Mouse (Mus musculus) lung, embryonic 15.5 days (tissue): Measurements from ENCODE around the gene Slain2. TPM values are rescaled to one million over a fixed set of nuclear protein-coding genes. Genes with fewer than 3 reads are reported as not detected.

ENCODE experiments used
- ATAC-seq: fragments of 200-750 bp; cut with Nextera tagmentation; 2 replicates; pipeline ENCODE4 v1.8.0; 2017; ENCODE audit warnings: moderate number of reproducible peaks, borderline replicate concordance; ENCODE audit not compliant: low FRiP score, low TSS enrichment; ENCODE audit errors: extremely low read depth
- H3K27ac ChIP-seq: fragments of 300-500 bp; sonication (generic); 2 replicates; pipeline ENCODE4 v1.5.1; 2015; ENCODE audit warnings: moderate library complexity, mild to moderate bottlenecking, inconsistent platforms
- H3K27me3 ChIP-seq: fragments of 300-500 bp; sonication (generic); 2 replicates; pipeline ENCODE4 v1.6.1; 2015; ENCODE audit warnings: inconsistent platforms
- H3K36me3 ChIP-seq: fragments of 300-500 bp; sonication (generic); 2 replicates; pipeline ENCODE4 v1.6.1; 2015; ENCODE audit warnings: inconsistent platforms
- H3K4me1 ChIP-seq: fragments of 300-500 bp; sonication (generic); 2 replicates; pipeline ENCODE4 v1.6.1; 2015; ENCODE audit warnings: inconsistent platforms
- H3K4me2 ChIP-seq: fragments of 300-500 bp; sonication (generic); 2 replicates; pipeline ENCODE4 v1.6.1; 2015; ENCODE audit warnings: inconsistent platforms, mild to moderate bottlenecking, moderate library complexity
- H3K4me3 ChIP-seq: fragments of 300-500 bp; sonication (generic); 2 replicates; pipeline ENCODE4 v1.5.1; 2015; ENCODE audit warnings: mild to moderate bottlenecking, inconsistent platforms
- H3K9ac ChIP-seq: fragments of 300-500 bp; sonication (generic); 2 replicates; pipeline ENCODE4 v1.6.1; 2015; ENCODE audit warnings: inconsistent platforms
- H3K9me3 ChIP-seq: fragments of 300-500 bp; sonication (generic); 2 replicates; pipeline ENCODE4 v1.6.1; 2016; ENCODE audit warnings: inconsistent platforms
- WGBS: fragments of 180-500 bp; shearing (Covaris S2); methylation state at CpG from one replicate; pipeline ENCODE4 v1.1.7; 2015; 5-methylcytosine and 5-hydroxymethylcytosine counted together
- polyA plus RNA-seq: library from polyadenylated mRNA; unstranded; fragments of >200 nt; fragmentation: Nextera tagmentation; extraction: Ambion mirVana; gene quantifications from 2 replicates; pipeline ENCODE4 v1.2.1, GENCODE M21; 2015

Gene Slain2
- polyA plus RNA-seq, 1 experiment from 2014 or later: 15.8 TPM

DNA sequence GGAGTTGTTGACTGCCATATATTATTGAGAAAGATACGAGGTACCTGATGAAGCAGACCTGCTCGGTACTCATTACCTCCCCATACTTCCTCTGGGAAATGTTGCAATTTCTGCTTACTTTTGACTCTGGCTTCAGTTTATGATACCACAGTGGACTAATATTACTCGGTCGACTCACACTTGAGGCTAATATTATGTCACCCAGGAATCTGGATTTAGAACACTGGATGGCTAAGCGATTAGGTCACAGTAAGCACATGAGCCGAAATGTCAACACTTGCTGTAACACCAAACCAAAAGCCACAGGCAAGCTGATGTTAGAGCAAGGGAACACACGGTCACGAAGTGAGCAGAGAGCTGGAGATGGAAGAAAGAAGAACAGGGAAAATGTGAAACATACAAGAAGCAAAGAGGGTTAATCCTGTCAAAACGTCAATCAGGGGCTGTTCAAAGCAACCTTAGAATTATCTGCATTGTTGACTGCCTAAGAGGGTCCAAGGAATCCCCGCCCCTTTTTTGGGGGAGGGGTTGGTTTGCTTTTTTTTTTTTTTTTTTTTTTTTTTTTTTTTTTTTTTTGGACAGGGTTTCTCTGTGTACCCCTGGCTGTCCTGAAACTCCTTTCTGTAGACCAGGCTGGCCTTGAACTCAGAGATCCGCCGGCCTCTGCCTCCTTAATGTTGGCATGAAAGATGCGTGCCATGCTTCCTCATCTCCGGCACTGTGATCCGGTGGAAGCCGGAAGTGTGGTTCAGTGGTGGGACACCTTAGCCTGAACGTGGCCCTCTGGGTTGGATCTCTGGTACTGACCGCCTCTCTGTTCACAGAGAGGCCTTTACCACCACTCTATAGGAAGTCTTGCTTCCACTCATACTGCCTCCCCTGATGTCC, 9.0 kb upstream of the Slain2 start:
- no peaks in the 10 kb centered on the region for H3K9me3 ChIP-seq
- no peak overlapping the region for H3K27ac ChIP-seq
- ATAC-seq: no peak; the same call in 1 of the 2 replicates
- H3K9ac ChIP-seq: no peak overlapping the region
- peaks cover 12% of the 10 kb centered on the region; the same call in 1 of the 2 replicates for H3K4me1 ChIP-seq
- no peaks in the 10 kb centered on the region for H3K36me3 ChIP-seq
- H3K27me3 ChIP-seq: no peaks in the 10 kb centered on the region
- no peak overlapping the region for H3K4me3 ChIP-seq
- H3K4me2 ChIP-seq: no peak overlapping the region
- 61% methylated on average over 18 of the region's 18 CpGs for WGBS

DNA sequence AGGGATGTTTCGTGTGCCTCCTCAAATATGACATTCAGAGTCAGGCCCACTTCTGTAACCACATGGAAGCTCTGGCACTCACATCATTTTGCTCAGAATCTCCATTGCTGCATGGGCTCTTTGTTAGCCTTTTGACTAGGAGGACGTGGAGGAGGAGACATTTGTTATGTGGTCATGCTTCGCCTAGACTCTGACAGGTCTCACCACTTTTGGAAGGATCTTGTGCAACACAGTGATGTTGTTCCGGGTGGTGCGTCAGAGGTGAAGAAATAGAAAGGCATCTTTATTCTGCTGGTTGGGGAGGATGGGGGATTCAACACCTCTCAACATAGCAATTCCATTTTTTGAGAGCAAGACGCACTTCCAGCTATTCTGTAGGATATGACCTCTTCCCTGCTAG, 6.7 kb upstream of the Slain2 start:
- Histone ChIP-seq H3K9me3 (no peaks in the 10 kb centered on the region), H3K4me2 (no peak overlapping the region), H3K27me3 (no peaks in the 10 kb centered on the region), H3K9ac (no peak overlapping the region), H3K4me1 (peaks cover 12% of the 10 kb centered on the region; the same call in 1 of the 2 replicates), H3K4me3 (no peak overlapping the region), H3K36me3 (no peaks in the 10 kb centered on the region), H3K27ac (no peak overlapping the region)
- ATAC-seq: no peak
- WGBS: 76% methylated on average over 6 of the region's 6 CpGs

DNA sequence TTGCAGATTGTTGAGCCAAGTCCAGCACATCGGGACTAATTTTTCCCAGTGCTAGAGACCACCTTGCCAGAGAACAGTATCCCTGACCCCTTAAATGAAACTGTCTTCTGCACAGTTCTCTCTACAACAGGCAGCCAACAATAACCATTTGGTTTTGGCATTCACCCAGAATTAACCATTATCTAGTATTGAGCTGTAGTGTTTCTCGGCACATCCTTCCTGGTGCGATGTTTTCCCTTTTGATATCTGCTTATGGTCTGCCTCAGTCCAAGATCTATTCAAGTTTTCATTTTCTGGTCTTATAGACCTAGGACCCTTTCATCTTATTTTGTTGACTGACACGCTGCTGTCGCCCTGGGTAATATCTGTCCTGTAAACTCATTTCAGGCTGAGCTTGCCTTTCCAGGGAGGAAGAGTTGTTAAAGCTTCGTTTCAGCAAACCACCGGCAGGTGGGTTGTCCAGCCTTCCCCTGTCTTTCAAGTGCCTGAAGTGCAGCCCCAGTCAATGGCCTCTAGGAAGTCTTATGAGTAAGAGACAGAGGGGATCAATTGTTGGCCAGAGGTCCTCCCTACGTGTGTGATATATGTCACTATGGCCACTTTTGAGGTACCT, 5.7 kb upstream of the Slain2 start:
- Histone ChIP-seq H3K27me3 (no peaks in the 10 kb centered on the region), H3K4me1 (peaks cover 13% of the 10 kb centered on the region; the same call in 1 of the 2 replicates), H3K4me2 (no peak overlapping the region), H3K9me3 (no peaks in the 10 kb centered on the region), H3K9ac (no peak overlapping the region), H3K36me3 (no peaks in the 10 kb centered on the region), H3K4me3 (no peak overlapping the region), H3K27ac (no peak overlapping the region)
- 71% methylated on average over 8 of the region's 8 CpGs for WGBS
- ATAC-seq: no peak

DNA sequence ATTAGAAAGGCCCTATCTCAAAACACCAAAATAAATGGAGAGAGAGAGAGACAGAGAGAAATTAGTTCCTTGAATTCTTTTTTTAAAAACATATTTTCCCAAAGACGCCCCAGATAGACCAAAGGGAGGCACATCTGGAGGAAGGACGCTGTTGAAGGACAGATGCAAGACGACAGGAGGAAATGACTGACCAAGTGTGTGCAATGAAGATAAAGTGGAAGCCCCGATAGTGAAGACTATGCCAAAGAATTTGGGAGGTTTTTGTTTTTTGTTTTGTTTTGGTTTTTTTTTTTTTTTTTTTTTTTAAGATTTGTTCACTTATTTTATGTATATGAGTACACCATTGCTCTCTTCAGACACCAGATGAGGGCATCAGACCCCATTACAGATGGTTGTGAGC, 4.7 kb upstream of the Slain2 start:
- ATAC-seq: no peak
- Histone ChIP-seq H3K36me3 (no peaks in the 10 kb centered on the region), H3K4me1 (peaks cover 14% of the 10 kb centered on the region; the same call in 1 of the 2 replicates), H3K9ac (no peak overlapping the region), H3K4me2 (no peak overlapping the region), H3K27me3 (no peaks in the 10 kb centered on the region), H3K4me3 (no peak overlapping the region), H3K27ac (no peak overlapping the region), H3K9me3 (no peaks in the 10 kb centered on the region)
- 63% methylated on average over 4 of the region's 4 CpGs for WGBS

DNA sequence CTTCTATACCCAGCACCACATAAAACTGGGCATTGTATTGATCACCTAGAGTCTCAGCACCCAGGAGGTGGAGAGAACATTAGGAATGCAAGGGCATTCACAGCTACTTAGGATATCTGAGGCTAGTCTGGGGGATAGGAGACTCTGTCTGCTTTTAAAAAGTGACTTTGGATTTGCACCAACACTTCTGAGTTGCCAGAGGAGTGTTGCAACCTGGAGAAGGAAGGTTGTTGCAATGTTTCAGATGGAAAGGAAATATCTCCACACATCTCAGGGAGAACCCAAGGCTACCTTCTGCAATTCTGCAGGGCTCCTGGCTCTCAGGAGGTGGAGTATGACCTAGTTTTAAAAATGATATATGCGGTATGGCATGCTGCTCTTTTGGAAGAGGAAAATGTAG, 3.7 kb upstream of the Slain2 start:
- Histone ChIP-seq H3K27me3 (no peaks in the 10 kb centered on the region), H3K27ac (no peak overlapping the region), H3K9me3 (no peaks in the 10 kb centered on the region), H3K4me1 (peaks cover 11% of the 10 kb centered on the region; the same call in 1 of the 2 replicates), H3K9ac (no peak overlapping the region), H3K36me3 (no peaks in the 10 kb centered on the region), H3K4me3 (no peak overlapping the region), H3K4me2 (no peak overlapping the region)
- WGBS: 91% methylated on average over 1 of the region's 1 CpGs
- no peak for ATAC-seq

DNA sequence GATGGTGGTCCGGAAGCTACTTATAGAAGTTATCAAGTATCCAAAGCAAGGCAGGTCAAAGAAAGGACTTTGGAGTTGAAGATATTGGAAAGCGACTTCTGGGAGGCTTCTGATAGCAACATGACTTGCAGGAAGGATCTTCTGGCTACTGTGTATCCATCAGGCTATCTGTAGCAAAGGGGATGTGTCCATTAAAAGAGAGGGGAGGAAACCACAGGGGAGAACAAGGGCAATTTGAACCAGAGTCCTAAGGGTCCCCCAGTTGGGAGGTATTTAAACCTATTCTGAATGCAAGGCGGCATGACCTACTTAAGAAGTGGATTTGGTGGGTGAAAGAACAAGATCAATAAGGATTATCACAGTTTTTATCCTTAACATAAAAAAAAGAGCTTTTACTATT, 2.8 kb upstream of the Slain2 start:
- WGBS: 76% methylated on average over 3 of the region's 3 CpGs
- ATAC-seq: no peak
- Histone ChIP-seq H3K36me3 (no peaks in the 10 kb centered on the region), H3K27me3 (no peaks in the 10 kb centered on the region), H3K4me2 (no peak overlapping the region), H3K27ac (no peak overlapping the region), H3K4me3 (no peak overlapping the region), H3K4me1 (peaks cover 20% of the 10 kb centered on the region), H3K9me3 (no peaks in the 10 kb centered on the region), H3K9ac (no peak overlapping the region)

DNA sequence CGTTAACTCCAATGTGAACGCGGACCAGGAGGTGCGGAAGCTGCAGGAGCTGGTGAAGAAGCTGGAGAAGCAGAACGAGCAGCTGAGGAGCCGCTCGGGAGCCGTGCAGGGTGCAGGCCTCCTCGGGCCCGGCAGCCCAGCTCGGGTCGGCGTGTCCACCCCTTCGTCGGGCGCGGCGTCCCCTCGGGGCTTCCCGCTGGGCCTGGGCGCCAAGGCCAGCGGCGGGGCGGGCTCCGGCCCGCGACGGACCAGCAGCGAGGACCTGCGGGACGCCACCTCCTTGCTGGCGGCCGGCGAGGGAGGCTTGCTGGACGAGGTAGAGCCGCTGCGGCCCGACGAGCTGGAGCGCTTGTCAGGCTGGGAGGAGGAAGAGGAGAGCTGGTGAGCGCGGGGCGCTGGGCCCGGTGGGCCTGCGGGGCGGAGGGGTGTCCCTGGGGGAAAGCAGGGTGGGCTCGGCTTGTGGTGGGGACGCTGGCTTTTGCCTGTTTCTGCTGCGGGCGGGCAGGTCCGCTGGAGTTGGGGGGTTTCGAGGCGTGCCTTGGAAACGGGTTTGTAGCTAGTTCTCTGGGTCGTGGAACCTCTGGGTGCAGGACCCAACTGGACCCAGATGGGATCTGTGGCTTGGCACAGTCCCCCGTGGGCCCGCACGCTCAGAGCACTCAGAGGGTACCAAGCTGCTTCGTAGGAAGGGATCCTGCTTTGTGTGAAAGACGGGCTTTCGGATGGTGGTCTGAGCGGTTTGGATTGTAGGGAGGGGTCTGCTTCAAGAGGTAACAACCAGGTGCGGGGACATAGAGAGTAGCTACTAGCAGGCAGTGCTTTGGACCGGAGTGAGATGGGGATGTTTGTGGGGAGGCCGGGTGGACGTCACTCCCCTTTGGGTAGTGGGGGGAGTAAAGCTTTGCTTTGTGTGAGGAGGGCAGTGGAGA, 793 bp downstream of the Slain2 start:
- ATAC-seq: peak; percentile 43
- under 1% methylated on average over 65 of the region's 66 CpGs for WGBS
- H3K9me3 ChIP-seq: no peaks in the 10 kb centered on the region

DNA sequence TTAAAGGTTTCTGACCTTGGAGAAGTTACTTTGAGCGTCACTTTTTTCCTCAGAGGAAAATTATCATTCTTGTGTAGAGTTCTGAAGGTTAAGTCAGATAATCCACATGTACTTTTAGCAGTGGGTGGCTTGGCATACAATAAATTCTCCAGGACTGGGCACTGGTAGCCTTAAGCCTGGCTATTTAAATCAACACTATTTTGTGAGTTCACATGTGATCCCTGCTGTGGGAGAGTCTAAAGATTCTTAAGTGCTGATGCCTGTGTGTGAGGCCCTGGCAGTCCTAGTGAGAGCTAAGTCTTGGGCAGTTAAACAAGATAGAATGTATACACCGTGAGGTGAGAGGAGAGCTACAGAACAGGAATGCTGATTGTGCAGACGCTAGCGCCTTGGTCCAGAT, 1.9 kb downstream of the Slain2 start:
- H3K27ac ChIP-seq: no peak overlapping the region
- H3K4me1 ChIP-seq: peaks cover 33% of the 10 kb centered on the region
- H3K27me3 ChIP-seq: no peaks in the 10 kb centered on the region
- no peaks in the 10 kb centered on the region for H3K9me3 ChIP-seq
- WGBS: 14% methylated on average over 4 of the region's 4 CpGs
- ATAC-seq: no peak
- peak overlapping the region; percentile 97 for H3K4me3 ChIP-seq
- H3K9ac ChIP-seq: peak overlapping the region; percentile 100
- no peaks in the 10 kb centered on the region for H3K36me3 ChIP-seq
- peak overlapping the region; percentile 82 for H3K4me2 ChIP-seq

More for the DNA sequence above, 793 bp downstream of the Slain2 start:
- peak overlapping the region; percentile 100 for H3K9ac ChIP-seq
- peak overlapping the region; percentile 82 for H3K4me2 ChIP-seq
- peaks cover 33% of the 10 kb centered on the region for H3K4me1 ChIP-seq
- no peaks in the 10 kb centered on the region for H3K27me3 ChIP-seq
- peak overlapping the region; percentile 97 for H3K4me3 ChIP-seq
- H3K36me3 ChIP-seq: no peaks in the 10 kb centered on the region
- peak overlapping the region; percentile 96 for H3K27ac ChIP-seq

DNA sequence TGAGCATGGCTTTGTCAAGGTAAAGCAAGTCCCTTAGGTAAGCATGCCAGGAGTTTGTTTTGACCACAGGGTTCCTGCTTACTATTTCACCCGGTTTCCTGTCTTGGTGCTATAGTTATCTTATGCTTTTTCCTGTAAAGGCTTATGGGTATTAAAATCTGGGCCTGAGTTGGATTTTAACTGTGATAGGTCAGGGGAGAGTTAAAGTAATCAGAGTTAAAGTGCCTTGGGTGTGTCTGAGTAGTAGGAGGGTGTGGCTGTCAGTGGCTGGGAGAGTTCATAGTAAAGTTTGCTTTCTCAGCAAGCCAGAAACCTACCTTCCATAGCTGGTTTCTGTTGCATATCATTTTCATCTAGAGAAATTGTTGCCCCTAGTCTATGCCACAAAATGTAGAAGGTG, 2.7 kb downstream of the Slain2 start:
- H3K4me2 ChIP-seq: peak overlapping the region; percentile 82
- H3K9me3 ChIP-seq: no peaks in the 10 kb centered on the region
- H3K27ac ChIP-seq: no peak overlapping the region
- 28% methylated on average over 1 of the region's 1 CpGs for WGBS
- H3K27me3 ChIP-seq: no peaks in the 10 kb centered on the region
- H3K9ac ChIP-seq: no peak overlapping the region
- ATAC-seq: no peak
- H3K36me3 ChIP-seq: no peaks in the 10 kb centered on the region
- no peak overlapping the region for H3K4me3 ChIP-seq
- peaks cover 33% of the 10 kb centered on the region for H3K4me1 ChIP-seq

DNA sequence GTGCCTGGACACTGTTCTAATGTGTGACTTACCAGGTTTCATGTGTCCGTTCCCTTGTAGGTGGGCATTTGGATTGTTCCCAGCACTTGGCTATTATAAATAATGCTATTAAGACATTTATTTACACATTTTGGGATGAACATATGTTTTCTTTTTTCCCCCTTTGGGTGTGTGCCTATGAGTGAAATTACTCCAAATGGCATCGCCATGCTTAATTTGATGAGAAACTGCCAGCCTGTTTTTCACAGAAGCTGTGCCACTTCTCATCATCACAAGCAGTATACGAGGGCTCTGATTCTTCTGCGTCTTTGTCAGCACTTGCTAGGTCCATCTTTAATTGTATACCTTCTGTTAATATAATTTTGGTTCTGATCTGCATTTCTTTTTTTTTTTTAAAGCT, 6.3 kb downstream of the Slain2 start:
- 91% methylated on average over 4 of the region's 4 CpGs for WGBS
- H3K36me3 ChIP-seq: no peaks in the 10 kb centered on the region
- no peak overlapping the region for H3K9ac ChIP-seq
- no peaks in the 10 kb centered on the region for H3K27me3 ChIP-seq
- H3K4me2 ChIP-seq: no peak overlapping the region
- no peak overlapping the region for H3K4me3 ChIP-seq
- H3K27ac ChIP-seq: no peak overlapping the region
- H3K9me3 ChIP-seq: no peaks in the 10 kb centered on the region
- H3K4me1 ChIP-seq: peaks cover 22% of the 10 kb centered on the region
- no peak for ATAC-seq

DNA sequence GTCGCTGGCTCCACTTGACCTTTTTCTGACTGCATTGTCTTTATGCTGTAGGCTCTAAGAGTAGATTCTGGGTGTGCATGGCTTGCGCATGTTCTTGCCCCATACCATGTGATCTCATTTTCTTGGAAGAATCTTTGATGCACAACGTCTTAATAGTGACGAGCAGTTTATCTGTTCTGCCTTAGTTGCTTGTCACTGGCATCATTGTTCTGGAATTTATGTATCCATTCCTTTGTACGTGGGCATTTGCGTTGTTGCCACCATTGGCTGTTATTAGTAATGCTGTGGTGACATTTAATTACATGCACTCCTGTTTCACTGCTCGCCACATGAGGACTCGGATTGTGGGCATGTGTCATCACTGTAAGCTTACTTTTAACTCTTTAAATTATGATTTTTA, 7.1 kb downstream of the Slain2 start:
- Histone ChIP-seq H3K4me2 (no peak overlapping the region), H3K36me3 (no peaks in the 10 kb centered on the region), H3K9me3 (no peaks in the 10 kb centered on the region), H3K4me1 (peaks cover 15% of the 10 kb centered on the region), H3K4me3 (no peak overlapping the region), H3K27me3 (no peaks in the 10 kb centered on the region), H3K9ac (no peak overlapping the region), H3K27ac (no peak overlapping the region)
- no peak for ATAC-seq
- WGBS: 89% methylated on average over 8 of the region's 8 CpGs
